Mouse (Mus musculus): ENCODE data around the gene Lrp2bp.

Gene Lrp2bp

DNA sequence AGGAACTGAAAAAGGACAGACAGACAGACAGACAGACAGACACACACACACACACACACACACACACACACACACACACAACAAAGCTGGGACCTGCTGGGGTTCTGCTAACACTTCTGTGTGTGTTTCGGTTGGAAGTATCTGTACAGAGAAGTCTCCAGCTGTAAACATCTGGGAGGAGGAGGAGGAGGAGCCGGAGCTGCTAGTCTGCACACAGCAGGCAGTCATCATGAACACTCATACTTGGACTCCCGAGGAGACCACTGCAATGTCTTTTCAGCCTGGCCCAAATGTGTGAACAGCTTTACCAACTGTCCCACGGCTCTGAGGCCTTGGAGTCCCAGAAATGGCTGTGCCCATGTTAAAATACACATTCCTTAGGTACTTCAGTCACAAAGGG is 25.3 kb downstream of the Lrp2bp start:
- DNase-seq (ENCODE audit: low spot score in 2 of 2) = no peak

DNA sequence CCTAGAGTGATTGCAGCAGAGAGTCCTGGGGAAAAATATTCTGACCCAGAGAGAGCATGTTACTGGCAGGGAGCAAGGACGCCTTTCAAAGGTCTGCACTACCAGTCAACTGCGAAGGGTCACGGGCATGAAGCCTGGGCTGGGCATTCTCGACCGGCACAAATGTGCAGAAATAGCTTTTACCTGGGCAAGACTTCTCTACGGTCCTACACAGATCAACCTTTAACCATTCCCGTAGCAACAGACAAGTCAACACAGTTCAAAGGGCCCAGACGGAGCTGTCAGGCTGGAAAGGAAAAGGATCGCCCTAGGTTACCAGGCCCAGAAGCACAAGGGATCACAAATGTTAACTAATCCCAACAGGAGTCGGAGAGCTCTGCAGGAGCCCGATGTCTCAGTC is 37.1 kb downstream of the Lrp2bp start:
- DNase-seq (ENCODE audit: low spot score in 2 of 2) = no peak

DNA sequence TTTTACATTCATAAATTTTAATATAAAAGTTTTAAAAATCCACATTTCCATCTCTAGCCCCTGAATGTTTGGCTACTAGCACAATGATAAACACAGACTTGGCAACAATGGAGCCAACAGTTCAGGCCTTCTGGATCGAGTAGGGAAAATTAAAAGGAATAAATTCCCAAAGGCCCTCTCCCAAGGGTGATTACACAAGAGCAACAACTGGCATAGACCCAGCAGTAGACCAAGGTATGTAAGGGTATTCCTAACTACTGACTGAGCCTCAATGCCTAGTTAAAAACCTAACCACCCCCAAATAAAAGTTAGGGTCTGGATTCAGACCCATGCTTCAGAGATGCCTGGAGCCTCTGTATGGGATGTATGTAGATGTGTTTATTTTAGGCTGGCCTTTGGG is 40.6 kb downstream of the Lrp2bp start:
- no peak for DNase-seq (ENCODE audit: low spot score in 2 of 2)

DNA sequence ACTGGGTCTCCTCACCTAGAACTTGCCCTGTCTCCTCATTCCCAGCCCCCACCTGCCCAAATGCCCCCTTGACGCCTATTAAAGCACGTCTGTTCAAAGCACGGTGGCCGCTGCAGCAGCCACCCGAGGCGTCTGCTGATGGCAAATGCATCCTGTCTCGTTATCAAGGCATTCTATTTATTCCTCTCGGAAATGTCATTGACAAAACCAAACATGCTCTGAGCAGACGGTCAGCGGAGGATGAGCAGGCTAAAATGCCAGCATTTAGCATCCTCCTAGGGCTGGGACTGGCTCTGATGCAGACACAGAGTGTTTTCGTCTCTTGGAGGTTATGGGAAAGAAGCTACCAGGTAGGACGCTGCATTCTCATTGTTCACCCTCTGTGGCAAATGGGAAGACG is 41.2 kb downstream of the Lrp2bp start:
- DNase-seq (ENCODE audit: low spot score in 2 of 2) = no peak

DNA sequence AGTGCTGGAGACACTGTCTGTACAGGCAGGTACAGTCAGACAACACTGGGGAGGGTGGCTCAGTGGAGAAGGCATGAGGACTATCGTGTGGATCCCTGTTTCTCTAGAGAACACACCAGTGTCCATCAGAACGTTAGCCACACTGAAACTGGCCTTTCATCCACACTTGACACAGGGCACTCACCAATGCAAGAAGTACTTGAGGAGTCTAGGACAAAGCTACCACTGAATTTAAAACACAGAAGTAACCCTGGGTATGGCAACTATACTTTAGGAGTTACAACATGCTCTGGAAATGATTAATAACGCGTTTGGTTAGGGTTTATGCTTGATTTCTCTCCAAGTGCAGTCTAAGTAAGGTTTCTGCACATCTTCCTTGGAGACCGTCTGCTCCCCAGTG is 73.7 kb downstream of the Lrp2bp start:
- no peak for DNase-seq (ENCODE audit: low spot score in 2 of 2)

DNA sequence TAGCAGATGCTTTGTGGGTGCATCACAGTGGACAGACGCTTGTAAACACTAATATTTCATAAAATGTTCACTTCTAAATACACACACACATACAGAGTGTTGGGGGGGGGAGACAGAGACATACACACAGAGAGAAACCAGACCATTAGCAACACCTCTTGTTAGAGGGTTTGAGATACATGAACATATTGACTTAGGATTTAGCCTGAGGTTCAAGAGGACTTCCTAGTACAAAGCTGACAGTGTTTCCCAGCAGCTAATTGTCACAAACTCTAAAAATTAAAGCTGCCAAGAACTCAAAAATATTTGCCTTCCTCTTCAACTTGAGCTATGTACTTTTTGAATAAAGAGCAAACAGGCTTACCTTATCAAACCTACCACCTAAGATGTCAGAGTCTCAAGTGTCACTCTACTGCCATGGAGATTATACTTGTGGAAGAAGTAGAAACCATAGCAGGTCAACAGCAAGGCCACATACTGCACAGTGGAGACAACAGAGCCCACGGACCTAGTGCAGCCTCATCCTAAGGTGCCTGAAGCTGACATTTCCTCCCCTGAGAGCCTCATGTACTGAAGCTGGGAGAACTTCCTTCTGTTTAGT is 74.5 kb downstream of the Lrp2bp start:
- DNase-seq (ENCODE audit: low spot score in 2 of 2) = no peak

DNA sequence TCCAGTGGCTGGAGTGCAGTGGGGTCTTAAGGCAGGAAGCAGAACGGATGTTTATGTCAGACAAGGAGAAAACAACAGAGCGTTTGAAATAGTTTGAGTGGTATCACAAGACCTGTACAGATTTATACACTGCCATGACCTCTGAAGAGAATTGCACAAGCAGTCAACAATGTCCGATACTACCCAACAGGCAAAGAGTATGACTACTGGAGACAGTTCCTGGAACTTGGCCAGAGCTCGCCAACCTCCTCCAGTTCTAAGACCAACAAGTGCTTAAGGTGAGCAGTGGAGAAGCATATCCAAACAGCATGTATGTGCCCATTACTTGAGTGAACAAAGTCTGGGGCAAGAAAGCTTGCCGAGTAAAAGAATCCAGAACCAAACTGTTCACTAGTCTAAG is 76.1 kb downstream of the Lrp2bp start:
- no peak for DNase-seq (ENCODE audit: low spot score in 2 of 2)

DNA sequence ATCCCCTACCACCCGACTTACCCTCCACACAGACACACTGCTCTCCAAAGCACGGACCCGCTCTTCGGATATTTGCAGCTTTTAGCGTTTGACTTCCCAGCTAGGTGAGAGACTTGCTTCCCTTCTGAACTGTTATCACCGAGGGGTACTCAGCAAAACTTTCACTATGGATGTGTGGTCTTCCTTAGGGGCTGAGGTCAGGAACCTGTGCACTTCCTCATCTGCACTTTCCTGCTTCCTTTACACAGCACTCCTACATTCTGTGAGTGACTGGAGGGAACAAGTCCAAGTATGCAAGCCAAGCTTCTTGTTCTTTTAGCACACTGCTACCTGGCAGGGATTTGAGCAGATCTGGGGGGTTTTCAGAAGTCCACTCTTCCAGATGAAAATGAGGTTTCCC is 79.8 kb downstream of the Lrp2bp start:
- no peak for DNase-seq (ENCODE audit: low spot score in 2 of 2)

Measured in thymus, postnatal 10 days (tissue).